Mouse (Mus musculus) myocyte (in vitro differentiated cells): ENCODE measurements at regions not wholly inside any gene's neighbourhood (a gene's known extent, or its start where the extent isn't known, plus 50 kb on each side); places are given as distances from the start of the nearest gene placed in this dataset.

ENCODE experiments used
- H3K27me3 ChIP-seq: one replicate; pipeline ENCODE4 v1.6.1; 2011; ENCODE audit not compliant: control insufficient read depth, insufficient read depth, insufficient read length
- H3K36me3 ChIP-seq: one replicate; pipeline ENCODE4 v1.6.1; 2011; ENCODE audit not compliant: control insufficient read depth, insufficient read depth
- H3K4me2 ChIP-seq: one replicate; pipeline ENCODE4 v1.6.1; 2011; ENCODE audit warnings: low read depth, control low read depth
- H3K4me3 ChIP-seq: one replicate; pipeline ENCODE4 v1.5.1; 2011; ENCODE audit warnings: mild to moderate bottlenecking, control low read depth, moderate library complexity
- H3K79me2 ChIP-seq: one replicate; pipeline ENCODE4 v1.6.1; 2011; ENCODE audit not compliant: control insufficient read depth, insufficient read depth
- H3ac ChIP-seq: one replicate; pipeline ENCODE4 v1.6.1; 2011; ENCODE audit not compliant: control insufficient read depth, insufficient read length
- CEBPB ChIP-seq: IDR thresholded peaks from 2 replicates; pipeline ENCODE4 v1.6.1; 2011; ENCODE audit warnings: mild to moderate bottlenecking, moderate library complexity; ENCODE audit not compliant: poor library complexity, insufficient read depth, severe bottlenecking
- E2F4 ChIP-seq: IDR thresholded peaks from one replicate; pipeline ENCODE4 v1.6.1; 2011; ENCODE audit warnings: mild to moderate bottlenecking, control low read depth, moderate library complexity; ENCODE audit not compliant: insufficient read depth
- MAX ChIP-seq: IDR thresholded peaks from one replicate; pipeline ENCODE4 v1.6.1; 2011; ENCODE audit warnings: low read depth, mild to moderate bottlenecking, control low read depth
- MYOD1 ChIP-seq, 3 experiments: IDR thresholded peaks; one replicate each; pipeline ENCODE4 v1.6.1; 2011; ENCODE audit warnings: control low read depth in 2 of 3, low read depth in 2 of 3, mild to moderate bottlenecking in 2 of 3, moderate library complexity in 1 of 3; ENCODE audit not compliant: insufficient read length in 2 of 3, control insufficient read depth in 1 of 3
- MYOG ChIP-seq, 3 experiments: IDR thresholded peaks; one replicate each; pipeline ENCODE4 v1.6.1; 2011; ENCODE audit warnings: control low read depth in 2 of 3, low read depth in 2 of 3, mild to moderate bottlenecking in 2 of 3; ENCODE audit not compliant: insufficient read length in 2 of 3, control insufficient read depth in 1 of 3, insufficient read depth in 1 of 3
- POLR2A ChIP-seq: IDR thresholded peaks from one replicate; pipeline ENCODE4 v1.6.1; 2011; ENCODE audit warnings: low read depth, mild to moderate bottlenecking, control low read depth, moderate library complexity; ENCODE audit not compliant: insufficient read length
- POLR2AphosphoS2 ChIP-seq: IDR thresholded peaks from one replicate; pipeline ENCODE4 v1.6.1; 2011; ENCODE audit warnings: low read depth, control low read depth; ENCODE audit not compliant: insufficient read length
- REST ChIP-seq: IDR thresholded peaks from one replicate; pipeline ENCODE4 v1.6.1; 2011; ENCODE audit warnings: mild to moderate bottlenecking, control low read depth, moderate library complexity; ENCODE audit not compliant: insufficient read depth, insufficient read length
- SRF ChIP-seq: IDR thresholded peaks from one replicate; pipeline ENCODE4 v1.6.1; 2011; ENCODE audit warnings: low read depth; ENCODE audit not compliant: control insufficient read depth, insufficient read length
- TCF12 ChIP-seq: IDR thresholded peaks from one replicate; pipeline ENCODE4 v1.6.1; 2011; ENCODE audit warnings: mild to moderate bottlenecking, control low read depth; ENCODE audit not compliant: poor library complexity, insufficient read depth, severe bottlenecking
- TCF3 ChIP-seq: IDR thresholded peaks from one replicate; pipeline ENCODE4 v1.6.1; 2011; ENCODE audit warnings: low read depth, control low read depth; ENCODE audit not compliant: insufficient read length
- USF1 ChIP-seq: IDR thresholded peaks from one replicate; pipeline ENCODE4 v1.6.1; 2011; ENCODE audit warnings: low read depth, mild to moderate bottlenecking, control low read depth, moderate library complexity

- no peak for TF ChIP-seq MYOG (IDR thresholded peaks at IDR 0.05; ENCODE audit: control insufficient read depth in 1 of 3, insufficient read depth in 1 of 3, insufficient read length in 2 of 3, low read depth in 2 of 3)
- TF ChIP-seq TCF3: no peak
- no peak for TF ChIP-seq MAX
- no peak for TF ChIP-seq CEBPB
- no peak for TF ChIP-seq MYOD1 (IDR thresholded peaks at IDR 0.05; ENCODE audit: control insufficient read depth in 1 of 3, insufficient read length in 2 of 3, low read depth in 2 of 3)
- no peak for TF ChIP-seq USF1
- no peak for TF ChIP-seq POLR2AphosphoS2
- no peak for TF ChIP-seq POLR2A
- no peak for TF ChIP-seq E2F4
- no peak for TF ChIP-seq SRF
- TF ChIP-seq REST: no peak
- no peak for TF ChIP-seq TCF12
- H3ac ChIP-seq: no peak overlapping the region
- H3K4me3 ChIP-seq: no peak overlapping the region
- no peaks in the 10 kb centered on the region for H3K27me3 ChIP-seq
- no peaks in the 10 kb centered on the region for H3K36me3 ChIP-seq
- H3K4me2 ChIP-seq: no peak overlapping the region
- no peaks in the 10 kb centered on the region for H3K79me2 ChIP-seq
Measured at GRCm38 (mm10) chr11:26881635-26882034, 287.8 kb upstream of the Vrk2 start.
